Mouse (Mus musculus): ENCODE data around the gene Kif19a. TPM values are rescaled to one million over a fixed set of nuclear protein-coding genes. Genes with fewer than 3 reads are reported as not detected.

Gene Kif19a
- polyA plus RNA-seq (2015; fragmentation: Nextera tagmentation; extraction: Ambion mirVana): 0.06 and 0.11 TPM in 2 replicates

DNA sequence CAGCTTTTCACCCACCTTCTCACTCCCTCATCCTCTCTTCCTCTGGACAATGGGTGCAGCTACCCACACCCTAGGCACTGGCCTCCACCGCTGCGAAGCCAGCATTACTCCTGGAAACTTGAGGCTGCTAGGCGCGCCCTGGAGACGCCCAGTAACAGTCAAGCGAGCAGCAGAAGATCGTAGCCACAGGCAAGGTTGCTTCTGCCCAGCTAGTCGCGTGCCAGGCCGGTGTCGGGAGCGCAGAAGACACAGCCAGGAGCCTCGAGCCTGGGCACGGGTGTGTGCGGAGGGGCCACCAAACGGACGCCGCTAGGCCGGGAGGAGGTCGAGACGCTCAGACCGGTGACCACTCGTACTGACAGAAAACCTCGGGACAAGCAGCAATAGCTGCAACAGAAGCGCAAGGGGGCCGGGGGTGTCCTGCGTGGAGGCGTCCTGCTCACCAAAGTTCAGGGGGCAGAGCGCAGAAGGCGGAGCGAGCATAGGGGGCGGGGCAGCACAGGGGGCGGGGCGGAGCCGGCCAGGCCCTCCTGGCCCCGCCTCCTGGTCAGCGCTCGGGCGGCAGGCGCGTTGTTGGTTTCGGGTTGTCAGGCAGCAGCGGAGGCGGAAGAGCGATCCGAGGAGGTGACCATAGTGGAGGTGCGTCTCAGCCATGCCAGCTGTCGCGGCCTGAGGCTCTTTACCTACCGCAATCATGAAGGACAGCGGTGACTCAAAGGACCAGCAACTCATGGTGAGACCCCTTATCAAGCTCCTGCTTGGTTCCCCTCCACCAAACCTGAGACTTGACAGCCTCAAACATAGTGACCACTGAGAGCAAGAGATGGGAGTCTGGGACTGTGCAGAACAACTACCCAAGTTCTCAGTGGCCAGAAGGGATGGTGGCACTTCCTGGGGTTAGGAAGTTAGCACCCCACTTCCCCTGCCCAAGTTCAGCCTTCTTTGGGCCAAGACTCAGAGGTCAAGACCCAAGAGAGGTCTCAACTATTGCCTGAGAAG, at the start of gene Kif19a:
TSS of gene Kif19a (plus strand) at position 569 of the 999 bp plus-strand sequence.
- Histone ChIP-seq H3K4me1 (replicated peaks; ENCODE audit: insufficient read depth, low read length) (no peaks in the 10 kb centered on the region), H3K9ac (ENCODE audit: low read depth, low read length) (no peak within 1 kb of the TSS), H3K9me3 (replicated peaks; ENCODE audit: low read length) (no peaks in the 10 kb centered on the region), H3K36me3 (ENCODE audit: insufficient read depth, low read length) (no peaks in the 10 kb centered on the region), H3K4me2 (ENCODE audit: low read length) (peak within 1 kb of the TSS; percentile 71), H3K27ac (no peak within 1 kb of the TSS), H3K4me3 (replicated peaks; ENCODE audit: low read depth, low read length) (peak within 1 kb of the TSS; percentile 32), H3K27me3 (ENCODE audit: insufficient read depth, low read length) (0 out of 2 replicates have a peak, but pooled peaks cover 13% of the 10 kb centered on the region)
- ATAC-seq (replicated peaks; ENCODE audit: low FRiP score, low read depth) (peak; percentile 74), DNase-seq (ENCODE audit: low spot score) (peak; percentile 83)
- TF ChIP-seq CTCF (IDR thresholded peaks at IDR 0.05; ENCODE audit: low read depth): no peak
- WGBS: 4% methylated on average over 46 of the region's 51 CpGs

- DNase-seq (ENCODE audit: low spot score): no peak
- no peaks in the 10 kb centered on the region for H3K27me3 ChIP-seq (ENCODE audit: insufficient read depth, low read length)
- TF ChIP-seq CTCF (IDR thresholded peaks at IDR 0.05; ENCODE audit: low read depth): no peak
- 0 out of 2 replicates have a peak overlapping the region, but pooled peaks have one; percentile 4 for H3K9ac ChIP-seq (ENCODE audit: low read depth, low read length)
- no peak overlapping the region for H3K27ac ChIP-seq
- no peak overlapping the region for H3K4me3 ChIP-seq (replicated peaks; ENCODE audit: low read depth, low read length)
- ATAC-seq (replicated peaks; ENCODE audit: low FRiP score, low read depth): no peak
- WGBS: 52% methylated on average over 7 of the region's 7 CpGs
- no peaks in the 10 kb centered on the region for H3K9me3 ChIP-seq (replicated peaks; ENCODE audit: low read length)
- H3K4me2 ChIP-seq (ENCODE audit: low read length): no peak overlapping the region
- H3K36me3 ChIP-seq (ENCODE audit: insufficient read depth, low read length): no peaks in the 10 kb centered on the region
- no peaks in the 10 kb centered on the region for H3K4me1 ChIP-seq (replicated peaks; ENCODE audit: insufficient read depth, low read length)
Observed at GRCm38 (mm10) chr11:114715531-114715930, 49.7 kb upstream of the Kif19a start.

GRCm38 (mm10) chr11:114720535-114720934, 44.7 kb upstream of the Kif19a start:
- Histone ChIP-seq H3K9me3 (replicated peaks; ENCODE audit: low read length) (no peaks in the 10 kb centered on the region), H3K9ac (ENCODE audit: low read depth, low read length) (no peak overlapping the region), H3K4me3 (replicated peaks; ENCODE audit: low read depth, low read length) (no peak overlapping the region), H3K4me1 (replicated peaks; ENCODE audit: insufficient read depth, low read length) (no peaks in the 10 kb centered on the region), H3K27ac (no peak overlapping the region), H3K36me3 (ENCODE audit: insufficient read depth, low read length) (no peaks in the 10 kb centered on the region), H3K27me3 (ENCODE audit: insufficient read depth, low read length) (no peaks in the 10 kb centered on the region), H3K4me2 (ENCODE audit: low read length) (no peak overlapping the region)
- DNase-seq (ENCODE audit: low spot score): no peak
- no peak for TF ChIP-seq CTCF (IDR thresholded peaks at IDR 0.05; ENCODE audit: low read depth)
- 57% methylated on average over 10 of the region's 10 CpGs for WGBS
- ATAC-seq (replicated peaks; ENCODE audit: low FRiP score, low read depth): no peak

DNA sequence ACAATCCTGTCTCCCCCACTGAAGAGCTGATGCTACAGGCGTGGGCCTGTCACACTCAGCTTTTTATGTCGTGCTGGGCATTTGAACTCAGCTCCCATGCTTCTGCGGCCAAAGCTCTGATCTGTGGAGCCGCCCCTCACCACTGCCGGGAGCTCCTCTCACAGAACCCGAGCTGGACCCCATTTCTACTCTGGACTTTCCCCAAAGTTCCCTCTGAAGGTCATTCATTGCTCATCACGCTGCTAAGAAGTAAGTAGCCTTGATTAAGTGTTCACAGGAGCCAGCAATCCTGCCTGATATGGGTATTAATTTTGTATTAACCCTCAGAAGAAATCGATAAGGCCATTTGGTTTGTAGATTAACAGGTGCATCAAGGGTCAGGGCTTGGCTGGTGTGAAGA, 42.8 kb upstream of the Kif19a start:
- H3K27me3 ChIP-seq (ENCODE audit: insufficient read depth, low read length): no peaks in the 10 kb centered on the region
- DNase-seq (ENCODE audit: low spot score) (no peak), ATAC-seq (replicated peaks; ENCODE audit: low FRiP score, low read depth) (no peak)
- no peak overlapping the region for H3K4me2 ChIP-seq (ENCODE audit: low read length)
- no peaks in the 10 kb centered on the region for H3K4me1 ChIP-seq (replicated peaks; ENCODE audit: insufficient read depth, low read length)
- H3K27ac ChIP-seq: no peak overlapping the region
- H3K36me3 ChIP-seq (ENCODE audit: insufficient read depth, low read length): no peaks in the 10 kb centered on the region
- no peak for TF ChIP-seq CTCF (IDR thresholded peaks at IDR 0.05; ENCODE audit: low read depth)
- H3K4me3 ChIP-seq (replicated peaks; ENCODE audit: low read depth, low read length): no peak overlapping the region
- WGBS: 78% methylated on average over 8 of the region's 8 CpGs
- no peak overlapping the region for H3K9ac ChIP-seq (ENCODE audit: low read depth, low read length)
- no peaks in the 10 kb centered on the region for H3K9me3 ChIP-seq (replicated peaks; ENCODE audit: low read length)

DNA sequence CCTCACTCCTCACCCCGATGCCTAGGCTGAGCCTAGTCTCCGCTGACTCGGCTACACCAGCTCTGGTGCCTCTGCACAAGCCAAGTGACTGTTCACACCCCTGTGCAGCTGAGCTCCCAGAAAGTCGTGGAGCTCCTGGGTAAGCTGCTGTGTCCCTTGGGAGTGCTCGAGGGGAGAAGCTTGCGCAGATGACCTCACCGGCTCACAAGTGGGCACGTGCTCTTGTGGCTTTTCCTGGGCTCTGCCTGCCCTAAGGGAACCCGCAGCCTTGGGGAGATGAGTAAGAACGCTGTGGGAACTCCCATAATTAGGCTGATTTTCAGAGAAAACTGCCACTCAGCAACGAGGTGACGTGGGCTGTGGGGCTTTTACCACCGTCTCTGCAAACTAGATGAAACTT, 42.2 kb upstream of the Kif19a start:
- WGBS: 70% methylated on average over 13 of the region's 13 CpGs
- no peak for TF ChIP-seq CTCF (IDR thresholded peaks at IDR 0.05; ENCODE audit: low read depth)

GRCm38 (mm10) chr11:114724787-114725590, 40.2 kb upstream of the Kif19a start:
- ATAC-seq (replicated peaks; ENCODE audit: low FRiP score, low read depth) (no peak), DNase-seq (ENCODE audit: low spot score) (peak; percentile 47)
- no peak overlapping the region for H3K4me3 ChIP-seq (replicated peaks; ENCODE audit: low read depth, low read length)
- H3K4me1 ChIP-seq (replicated peaks; ENCODE audit: insufficient read depth, low read length): 0 out of 2 replicates have a peak, but pooled peaks cover 4% of the 10 kb centered on the region
- no peak overlapping the region for H3K4me2 ChIP-seq (ENCODE audit: low read length)
- H3K9ac ChIP-seq (ENCODE audit: low read depth, low read length): no peak overlapping the region
- no peaks in the 10 kb centered on the region for H3K27me3 ChIP-seq (ENCODE audit: insufficient read depth, low read length)
- no peak for TF ChIP-seq CTCF (IDR thresholded peaks at IDR 0.05; ENCODE audit: low read depth)
- no peaks in the 10 kb centered on the region for H3K36me3 ChIP-seq (ENCODE audit: insufficient read depth, low read length)
- H3K27ac ChIP-seq: no peak overlapping the region
- H3K9me3 ChIP-seq (replicated peaks; ENCODE audit: low read length): no peaks in the 10 kb centered on the region
- WGBS: 47% methylated on average over 11 of the region's 11 CpGs

More for the DNA sequence above, 42.2 kb upstream of the Kif19a start:
- H3K27me3 ChIP-seq (ENCODE audit: insufficient read depth, low read length): no peaks in the 10 kb centered on the region
- no peak overlapping the region for H3K9ac ChIP-seq (ENCODE audit: low read depth, low read length)
- no peak overlapping the region for H3K27ac ChIP-seq
- H3K9me3 ChIP-seq (replicated peaks; ENCODE audit: low read length): no peaks in the 10 kb centered on the region
- H3K4me3 ChIP-seq (replicated peaks; ENCODE audit: low read depth, low read length): no peak overlapping the region
- H3K36me3 ChIP-seq (ENCODE audit: insufficient read depth, low read length): no peaks in the 10 kb centered on the region
- H3K4me2 ChIP-seq (ENCODE audit: low read length): no peak overlapping the region
- no peak for ATAC-seq (replicated peaks; ENCODE audit: low FRiP score, low read depth)
- 0 out of 2 replicates have a peak, but pooled peaks cover 4% of the 10 kb centered on the region for H3K4me1 ChIP-seq (replicated peaks; ENCODE audit: insufficient read depth, low read length)
- no peak for DNase-seq (ENCODE audit: low spot score)

Measured in kidney, postnatal 0 days (tissue).